Mouse (Mus musculus) kidney, embryonic 15.5 days (tissue): ENCODE measurements around the gene Clasp1. TPM values are rescaled to one million over a fixed set of nuclear protein-coding genes. Genes with fewer than 3 reads are reported as not detected.

Source experiments
- ATAC-seq: fragments of 200-750 bp; cut with Nextera tagmentation; replicated peaks from 2 replicates; pipeline ENCODE4 v1.8.0; 2017; ENCODE audit warnings: moderate TSS enrichment; ENCODE audit not compliant: low FRiP score
- H3K27ac ChIP-seq: fragments of 300-500 bp; sonication (generic); 2 replicates; pipeline ENCODE4 v1.5.1; 2015; ENCODE audit warnings: mild to moderate bottlenecking, inconsistent platforms
- H3K27me3 ChIP-seq: fragments of 300-500 bp; sonication (generic); 2 replicates; pipeline ENCODE4 v1.6.1; 2015; ENCODE audit warnings: inconsistent platforms
- H3K36me3 ChIP-seq: fragments of 300-500 bp; sonication (generic); 2 replicates; pipeline ENCODE4 v1.6.1; 2015; ENCODE audit warnings: inconsistent platforms
- H3K4me1 ChIP-seq: fragments of 300-500 bp; sonication (generic); 2 replicates; pipeline ENCODE4 v1.6.1; 2015; ENCODE audit warnings: inconsistent platforms
- H3K4me2 ChIP-seq: fragments of 300-500 bp; sonication (generic); 2 replicates; pipeline ENCODE4 v1.6.1; 2015; ENCODE audit warnings: moderate library complexity, mild to moderate bottlenecking, inconsistent platforms
- H3K4me3 ChIP-seq: fragments of 300-500 bp; sonication (generic); replicated peaks from 2 replicates; pipeline ENCODE4 v1.5.1; 2015; ENCODE audit warnings: mild to moderate bottlenecking, inconsistent platforms
- H3K9ac ChIP-seq: fragments of 300-500 bp; sonication (generic); 2 replicates; pipeline ENCODE4 v1.6.1; 2015; ENCODE audit warnings: mild to moderate bottlenecking, inconsistent platforms
- H3K9me3 ChIP-seq: fragments of 300-500 bp; sonication (generic); replicated peaks from 2 replicates; pipeline ENCODE4 v1.6.1; 2016; ENCODE audit warnings: inconsistent platforms
- WGBS: fragments of 180-500 bp; shearing (Covaris S2); methylation state at CpG from one replicate; pipeline ENCODE4 v1.1.7; 2015; ENCODE audit warnings: mixed read lengths; 5-methylcytosine and 5-hydroxymethylcytosine counted together
- polyA plus RNA-seq: library from polyadenylated mRNA; unstranded; fragments of >200 nt; fragmentation: Nextera tagmentation; extraction: Ambion mirVana; gene quantifications from 2 replicates; pipeline ENCODE4 v1.2.1, GENCODE M21; 2015

Clasp1 gene
- polyA plus RNA-seq, 1 experiment from 2014 or later: 50.1 TPM

DNA sequence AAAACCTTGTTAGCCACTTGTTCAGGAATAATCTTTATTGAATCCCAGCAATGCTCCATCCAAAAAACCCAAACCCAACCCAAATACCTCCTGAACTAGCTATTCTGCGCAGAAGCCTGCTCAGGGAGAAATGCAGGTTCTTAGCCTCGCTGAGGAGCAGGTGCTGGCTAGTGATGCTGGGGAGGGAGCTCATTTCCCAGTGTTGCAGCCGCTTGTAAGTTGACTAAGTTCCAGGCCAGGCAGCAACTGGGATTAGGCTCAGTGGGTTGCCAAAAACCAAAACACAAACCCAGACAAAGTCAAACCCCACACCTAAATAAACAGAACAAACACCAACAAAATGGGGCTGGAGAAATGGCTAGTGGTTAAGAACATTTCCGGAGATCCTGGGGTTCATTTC, 20.4 kb downstream of the Clasp1 start:
- Histone ChIP-seq H3K27me3 (no peaks in the 10 kb centered on the region), H3K9me3 (no peaks in the 10 kb centered on the region)

DNA sequence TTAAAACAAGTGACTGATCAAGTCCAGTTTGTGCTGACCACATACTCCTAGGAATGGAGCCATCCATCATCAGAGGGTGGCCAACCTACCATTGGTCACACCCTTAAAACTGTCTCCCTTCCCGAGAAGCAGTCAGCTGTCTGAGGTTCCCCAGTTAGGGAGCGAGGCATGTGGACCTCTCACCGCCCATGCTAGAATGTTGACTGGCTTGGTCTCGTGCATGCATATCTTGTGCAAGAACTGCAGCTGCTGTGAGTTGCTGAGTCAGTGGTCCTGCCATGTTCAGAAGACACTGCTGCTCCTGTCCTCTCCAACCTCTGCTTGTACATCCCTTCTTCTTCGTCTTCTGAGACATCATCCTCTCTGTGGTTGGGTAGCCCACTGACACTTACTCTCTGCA, 22.0 kb downstream of the Clasp1 start:
- H3K9me3 ChIP-seq: no peaks in the 10 kb centered on the region
- H3K4me1 ChIP-seq: no peaks in the 10 kb centered on the region
- no peak overlapping the region for H3K27ac ChIP-seq
- no peak overlapping the region for H3K4me3 ChIP-seq
- no peak overlapping the region for H3K4me2 ChIP-seq
- WGBS: 87% methylated on average over 5 of the region's 5 CpGs
- H3K9ac ChIP-seq: no peak overlapping the region
- no peaks in the 10 kb centered on the region for H3K27me3 ChIP-seq
- H3K36me3 ChIP-seq: 0 out of 2 replicates have a peak, but pooled peaks cover 8% of the 10 kb centered on the region
- ATAC-seq: no peak

More for the DNA sequence above, 20.4 kb downstream of the Clasp1 start:
- Histone ChIP-seq H3K4me2 (no peak overlapping the region), H3K36me3 (0 out of 2 replicates have a peak, but pooled peaks cover 11% of the 10 kb centered on the region), H3K4me3 (no peak overlapping the region), H3K4me1 (no peaks in the 10 kb centered on the region), H3K27ac (no peak overlapping the region), H3K9ac (no peak overlapping the region)
- WGBS: 88% methylated on average over 4 of the region's 4 CpGs
- no peak for ATAC-seq

DNA sequence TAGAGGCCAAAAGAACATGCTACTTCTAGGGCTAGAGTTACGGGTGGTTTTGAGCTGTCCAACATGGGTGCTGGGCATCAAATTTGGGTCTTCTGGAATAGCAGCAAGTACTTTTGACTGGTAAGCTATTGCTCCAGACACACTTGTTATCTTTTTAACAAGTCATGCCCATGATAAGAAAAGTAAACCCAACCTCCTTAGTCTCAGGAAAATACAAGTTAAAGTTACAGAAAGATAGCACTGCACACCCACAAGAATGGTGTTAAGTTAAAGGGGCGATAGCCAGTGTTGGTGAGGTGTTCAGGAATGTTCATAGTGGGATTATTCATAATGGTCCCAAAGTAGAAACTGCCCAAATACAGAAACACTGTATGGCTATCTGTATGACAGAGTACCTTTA, 24.3 kb downstream of the Clasp1 start:
- Histone ChIP-seq H3K9ac (no peak overlapping the region), H3K27me3 (no peaks in the 10 kb centered on the region), H3K36me3 (0 out of 2 replicates have a peak, but pooled peaks cover 8% of the 10 kb centered on the region), H3K9me3 (no peaks in the 10 kb centered on the region), H3K4me3 (no peak overlapping the region), H3K4me1 (no peaks in the 10 kb centered on the region), H3K4me2 (no peak overlapping the region), H3K27ac (no peak overlapping the region)
- WGBS: 94% methylated on average over 2 of the region's 2 CpGs
- ATAC-seq: no peak

GRCm38 (mm10) chr1:118417047-118417730, 28.3 kb downstream of the Clasp1 start:
- Histone ChIP-seq H3K4me1 (no peaks in the 10 kb centered on the region; the same call in 1 of the 2 replicates), H3K4me3 (no peak overlapping the region), H3K27me3 (no peaks in the 10 kb centered on the region), H3K4me2 (no peak overlapping the region), H3K36me3 (peaks cover 30% of the 10 kb centered on the region), H3K27ac (no peak overlapping the region), H3K9ac (no peak overlapping the region), H3K9me3 (no peaks in the 10 kb centered on the region)
- 87% methylated on average over 9 of the region's 9 CpGs for WGBS
- ATAC-seq: peak; percentile 33; the same call in 1 of the 2 replicates

DNA sequence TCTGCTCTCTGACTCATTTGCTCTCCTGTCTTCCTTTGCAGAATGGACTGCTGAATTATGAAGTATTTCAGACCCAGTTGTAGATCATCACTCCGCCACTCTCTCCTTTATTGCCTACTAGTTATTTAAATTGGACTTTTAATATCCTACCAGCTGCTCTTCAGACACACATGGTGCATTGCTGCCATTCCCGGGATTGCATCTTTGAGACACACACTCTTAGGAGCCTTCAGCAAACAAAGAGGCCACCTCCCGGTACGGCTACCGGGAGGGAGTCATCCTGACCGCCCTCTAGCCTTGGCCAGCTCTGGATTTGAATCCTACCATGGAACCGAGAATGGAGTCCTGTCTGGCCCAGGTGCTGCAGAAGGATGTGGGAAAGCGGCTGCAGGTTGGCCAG, 30.5 kb downstream of the Clasp1 start:
- Histone ChIP-seq H3K36me3 (peaks cover 49% of the 10 kb centered on the region), H3K27ac (no peak overlapping the region), H3K4me1 (no peaks in the 10 kb centered on the region; the same call in 1 of the 2 replicates), H3K27me3 (no peaks in the 10 kb centered on the region), H3K9me3 (no peaks in the 10 kb centered on the region), H3K4me3 (no peak overlapping the region), H3K4me2 (no peak overlapping the region), H3K9ac (no peak overlapping the region)
- no peak for ATAC-seq
- WGBS: 93% methylated on average over 8 of the region's 8 CpGs

- Histone ChIP-seq H3K9me3 (no peaks in the 10 kb centered on the region), H3K36me3 (peaks cover 49% of the 10 kb centered on the region), H3K4me3 (no peak overlapping the region), H3K27ac (no peak overlapping the region), H3K4me1 (no peaks in the 10 kb centered on the region; the same call in 1 of the 2 replicates), H3K9ac (no peak overlapping the region), H3K27me3 (no peaks in the 10 kb centered on the region), H3K4me2 (no peak overlapping the region)
- WGBS: 68% methylated on average over 3 of the region's 3 CpGs
- ATAC-seq: no peak
Measured at GRCm38 (mm10) chr1:118421149-118421548, 32.3 kb downstream of the Clasp1 start.

- WGBS: 84% methylated on average over 6 of the region's 6 CpGs
- no peak overlapping the region for H3K4me2 ChIP-seq
- H3K27ac ChIP-seq: no peak overlapping the region
- H3K9me3 ChIP-seq: no peaks in the 10 kb centered on the region
- no peak overlapping the region for H3K9ac ChIP-seq
- ATAC-seq: no peak
- no peak overlapping the region for H3K4me3 ChIP-seq
- peaks cover 46% of the 10 kb centered on the region for H3K36me3 ChIP-seq
- H3K4me1 ChIP-seq: no peaks in the 10 kb centered on the region; the same call in 1 of the 2 replicates
- H3K27me3 ChIP-seq: no peaks in the 10 kb centered on the region
Measured at GRCm38 (mm10) chr1:118422812-118423211, 34.0 kb downstream of the Clasp1 start.

DNA sequence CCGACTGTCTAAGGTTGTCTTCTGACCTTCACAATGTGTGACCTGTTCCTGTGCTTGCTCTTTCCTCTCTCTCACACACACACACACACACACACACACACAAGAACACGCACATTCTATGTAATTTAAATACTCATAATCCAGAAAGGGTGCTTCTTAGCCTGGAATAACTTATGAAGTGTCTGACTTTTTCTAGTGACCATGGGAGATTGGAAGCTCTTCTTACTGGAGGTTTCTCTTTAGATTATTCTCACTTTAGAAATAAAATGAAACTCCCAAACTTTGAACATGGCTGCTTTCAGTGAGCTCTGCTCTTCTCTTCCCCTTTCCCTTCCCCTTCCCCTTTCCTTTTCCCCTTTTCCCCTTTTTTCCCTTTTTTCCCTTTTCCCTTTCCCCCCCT, 37.1 kb downstream of the Clasp1 start:
- H3K27me3 ChIP-seq: no peaks in the 10 kb centered on the region

DNA sequence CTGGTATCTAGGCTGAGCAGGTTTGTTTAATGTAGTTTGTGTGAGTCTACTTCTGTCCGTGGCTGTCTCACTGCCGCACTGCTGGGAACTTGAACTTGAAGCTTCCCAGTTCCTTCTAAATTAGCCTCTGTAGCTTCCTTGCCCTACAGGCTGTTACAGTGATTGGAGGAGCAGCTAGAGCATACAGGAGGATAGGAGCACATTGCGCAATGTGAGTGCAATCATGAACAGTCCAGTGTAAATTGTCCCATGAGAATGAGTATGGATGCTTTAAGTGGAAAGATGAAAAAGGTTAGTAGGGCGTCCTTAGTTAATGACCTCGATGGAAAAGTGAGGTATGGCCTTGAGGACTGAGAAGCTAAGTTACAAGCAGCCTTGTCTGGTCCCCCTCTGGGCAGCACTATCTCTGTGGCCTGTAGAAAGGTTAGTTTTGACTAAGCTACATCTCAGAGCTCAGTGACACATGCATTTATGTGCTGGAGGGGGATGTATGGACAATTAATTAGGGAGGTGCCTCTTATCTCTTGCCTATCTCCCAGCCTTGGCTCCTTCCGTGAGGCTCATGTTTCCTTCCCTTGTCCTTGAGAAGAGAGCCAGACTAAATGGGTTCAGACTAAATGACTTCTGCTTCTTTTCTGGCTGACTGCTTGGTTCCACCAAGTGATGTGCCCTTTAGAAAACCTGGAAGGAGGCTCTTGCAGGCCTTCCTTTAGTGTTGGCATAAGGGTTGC, 39.7 kb downstream of the Clasp1 start:
- Histone ChIP-seq H3K36me3 (peaks cover 8% of the 10 kb centered on the region), H3K27me3 (no peaks in the 10 kb centered on the region), H3K9ac (no peak overlapping the region), H3K27ac (no peak overlapping the region), H3K4me3 (no peak overlapping the region), H3K4me1 (peaks cover 13% of the 10 kb centered on the region; the same call in 1 of the 2 replicates), H3K9me3 (no peaks in the 10 kb centered on the region), H3K4me2 (no peak overlapping the region)
- ATAC-seq: 0 out of 2 replicates have a peak, but pooled peaks have one; percentile 15
- 71% methylated on average over 6 of the region's 6 CpGs for WGBS

More for the DNA sequence above, 37.1 kb downstream of the Clasp1 start:
- 92% methylated on average over 2 of the region's 2 CpGs for WGBS
- H3K4me3 ChIP-seq: no peak overlapping the region
- no peak overlapping the region for H3K4me2 ChIP-seq
- H3K4me1 ChIP-seq: peaks cover 9% of the 10 kb centered on the region
- no peaks in the 10 kb centered on the region for H3K9me3 ChIP-seq
- H3K9ac ChIP-seq: no peak overlapping the region
- ATAC-seq: no peak
- peaks cover 26% of the 10 kb centered on the region for H3K36me3 ChIP-seq
- no peak overlapping the region for H3K27ac ChIP-seq

DNA sequence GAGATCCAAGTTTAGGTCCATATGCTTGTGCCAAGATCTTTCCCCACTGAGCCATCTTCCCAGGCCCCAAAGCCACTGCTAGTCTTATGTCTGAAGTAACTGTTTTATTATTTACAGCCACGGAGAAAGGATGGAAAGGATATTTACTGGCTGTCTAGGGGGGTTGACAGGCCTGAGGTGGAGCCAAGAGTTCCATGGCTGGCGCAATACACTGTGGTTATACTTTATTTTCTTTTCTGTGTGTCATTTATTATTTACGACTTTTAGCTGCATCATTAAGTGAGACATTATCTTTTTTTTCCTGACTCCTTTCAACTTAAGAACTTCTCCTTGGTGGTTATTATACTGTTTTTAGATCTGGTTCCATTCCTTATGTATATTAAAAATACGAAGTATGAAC, 42.7 kb downstream of the Clasp1 start:
- Histone ChIP-seq H3K27me3 (no peaks in the 10 kb centered on the region), H3K27ac (no peak overlapping the region), H3K36me3 (peaks cover 6% of the 10 kb centered on the region; the same call in 1 of the 2 replicates), H3K4me3 (no peak overlapping the region), H3K9me3 (no peaks in the 10 kb centered on the region), H3K4me2 (no peak overlapping the region), H3K9ac (no peak overlapping the region), H3K4me1 (peaks cover 13% of the 10 kb centered on the region; the same call in 1 of the 2 replicates)
- ATAC-seq: no peak
- 79% methylated on average over 4 of the region's 4 CpGs for WGBS

- Histone ChIP-seq H3K4me1 (0 out of 2 replicates have a peak, but pooled peaks cover 4% of the 10 kb centered on the region), H3K4me2 (no peak overlapping the region), H3K9me3 (no peaks in the 10 kb centered on the region), H3K4me3 (no peak overlapping the region), H3K36me3 (peaks cover 6% of the 10 kb centered on the region; the same call in 1 of the 2 replicates), H3K27me3 (no peaks in the 10 kb centered on the region), H3K27ac (no peak overlapping the region), H3K9ac (no peak overlapping the region)
- ATAC-seq: 0 out of 2 replicates have a peak, but pooled peaks have one; percentile 15
- WGBS: 71% methylated on average over 10 of the region's 10 CpGs
Measured at GRCm38 (mm10) chr1:118435001-118435473, 46.2 kb downstream of the Clasp1 start.

DNA sequence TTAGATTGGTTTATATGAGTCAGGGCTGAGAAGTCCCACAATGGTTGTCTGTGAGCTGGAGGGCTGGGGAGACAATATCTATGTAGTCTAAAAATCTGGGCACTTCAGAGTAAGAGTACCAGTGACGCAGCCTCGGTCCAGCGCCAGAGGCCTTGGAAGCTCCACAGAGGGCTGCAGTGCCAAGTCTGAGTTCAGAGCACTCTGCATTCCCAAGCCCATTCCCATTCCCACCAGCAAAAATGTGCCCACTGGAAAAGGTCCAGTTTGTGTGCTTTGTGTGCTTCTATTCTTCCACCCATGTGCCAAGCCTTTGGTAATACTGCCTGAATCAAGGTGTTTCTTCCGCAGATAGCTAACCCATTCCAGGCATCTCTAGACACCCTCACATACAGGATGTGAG, 49.0 kb downstream of the Clasp1 start:
- Histone ChIP-seq H3K9me3 (no peaks in the 10 kb centered on the region), H3K4me3 (no peak overlapping the region), H3K27ac (no peak overlapping the region), H3K9ac (no peak overlapping the region), H3K36me3 (peaks cover 6% of the 10 kb centered on the region; the same call in 1 of the 2 replicates), H3K4me2 (no peak overlapping the region), H3K4me1 (0 out of 2 replicates have a peak, but pooled peaks cover 2% of the 10 kb centered on the region), H3K27me3 (no peaks in the 10 kb centered on the region)
- 93% methylated on average over 4 of the region's 4 CpGs for WGBS
- ATAC-seq: no peak
